Mouse (Mus musculus): Measurements from ENCODE around the gene Gdpgp1. TPM values are rescaled to one million over a fixed set of nuclear protein-coding genes. Genes with fewer than 3 reads are reported as not detected.
A peak's percentile ranks its signal among the peaks of the same experiment; 100 is the strongest.

The Gdpgp1 gene
- total RNA-seq, 2 experiments from 2014 or later: 3.8 to 4.1 TPM

DNA sequence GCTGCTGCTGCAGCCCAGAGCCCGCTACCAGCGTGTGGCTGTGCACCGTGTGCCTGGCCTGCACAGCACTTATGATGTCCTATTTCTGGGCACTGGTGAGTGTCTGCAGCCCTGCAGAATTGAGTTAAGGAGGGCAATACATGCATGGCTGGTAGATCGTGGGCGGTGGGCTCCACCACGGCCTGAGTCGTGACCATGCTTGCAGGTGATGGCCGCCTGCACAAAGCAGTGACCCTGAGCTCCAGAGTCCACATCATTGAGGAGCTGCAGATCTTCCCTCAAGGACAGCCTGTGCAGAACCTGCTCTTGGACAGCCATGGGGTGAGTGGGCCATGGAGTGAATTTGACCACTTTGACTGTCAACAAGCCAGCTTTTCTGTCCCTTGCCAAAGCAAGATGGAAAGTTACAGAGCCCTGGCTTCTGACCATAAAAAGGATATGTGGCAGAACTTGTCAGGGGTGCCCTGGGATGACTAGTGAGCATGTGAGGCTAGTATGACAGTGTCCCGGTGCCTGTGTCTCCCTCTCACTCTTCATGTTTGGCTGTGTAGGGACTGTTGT lies 12.3 kb upstream of the Gdpgp1 start:
- DNase-seq (ENCODE audit: low spot score in 2 of 2): no peak

- no peak for DNase-seq (ENCODE audit: low spot score in 2 of 2)
Observed at GRCm38 (mm10) chr7:80221179-80221750, 11.4 kb upstream of the Gdpgp1 start.

DNA sequence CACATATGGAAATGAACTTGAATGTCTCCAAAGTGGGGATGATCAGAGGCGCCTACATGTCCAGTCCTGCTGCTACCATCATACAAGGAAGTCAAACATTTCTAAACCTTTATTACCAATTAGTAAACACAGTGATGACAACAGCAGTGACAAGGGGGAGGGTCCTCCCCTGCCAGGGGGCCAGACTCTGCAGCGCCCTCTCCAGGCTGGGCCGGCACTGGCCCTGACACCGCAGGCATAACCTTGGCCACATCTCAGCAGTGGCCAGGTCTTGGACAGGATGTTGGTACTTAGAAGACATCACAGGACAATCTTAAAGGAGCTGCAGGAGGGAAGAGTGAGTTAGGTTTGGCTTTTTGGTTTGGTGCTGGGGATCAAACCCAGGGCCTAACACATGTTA lies 5.6 kb upstream of the Gdpgp1 start:
- no peak for DNase-seq (ENCODE audit: low spot score in 2 of 2)

DNA sequence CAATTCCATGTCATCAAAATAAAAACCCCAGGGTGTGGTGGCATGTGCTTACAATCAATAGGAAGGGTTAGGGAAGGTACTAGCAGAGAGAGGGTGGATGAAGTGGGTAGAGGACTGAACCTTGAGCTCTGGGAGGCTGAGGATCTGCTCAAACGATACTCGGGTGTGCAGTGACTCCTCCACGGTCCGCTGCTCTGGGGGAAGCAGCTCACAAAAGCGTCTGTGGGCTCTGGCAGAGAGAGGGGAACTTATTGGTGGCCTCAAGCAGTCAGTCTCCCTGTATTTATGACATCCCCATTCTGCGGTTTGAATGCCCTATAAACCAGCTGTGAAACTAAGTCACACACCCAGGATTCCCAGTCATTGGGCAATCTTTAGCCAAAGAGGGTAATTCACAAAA lies 2.5 kb upstream of the Gdpgp1 start:
- DNase-seq (ENCODE audit: low spot score in 2 of 2): no peak

GRCm38 (mm10) chr7:80231971-80232488 lies 635 bp upstream of the Gdpgp1 start:
- DNase-seq (ENCODE audit: low spot score in 2 of 2): no peak

GRCm38 (mm10) chr7:80233799-80234198 lies 1.1 kb downstream of the Gdpgp1 start:
- no peak for DNase-seq (ENCODE audit: low spot score in 2 of 2)

GRCm38 (mm10) chr7:80238542-80238941 lies 5.9 kb downstream of the Gdpgp1 start:
- DNase-seq (ENCODE audit: low spot score in 2 of 2): no peak

DNA sequence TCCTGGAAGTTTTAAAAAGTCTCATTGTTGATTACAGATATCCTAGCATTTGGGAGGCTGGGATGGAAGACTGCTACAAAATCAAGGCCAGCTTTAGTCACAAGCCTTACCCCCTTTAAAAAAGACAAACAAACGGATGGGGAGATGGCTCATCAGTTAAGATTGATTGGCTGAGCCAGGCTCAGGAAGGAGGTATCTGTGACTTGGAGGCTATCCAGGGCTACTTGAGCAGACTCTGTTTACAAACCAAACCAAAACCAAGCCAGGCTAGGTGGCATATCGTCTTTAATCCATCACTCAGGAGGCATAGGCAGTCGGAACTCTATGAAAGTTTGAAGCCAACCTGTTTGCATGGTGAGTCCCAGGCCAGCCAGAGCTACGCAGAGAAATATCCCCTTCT lies 9.0 kb downstream of the Gdpgp1 start:
- no peak for DNase-seq (ENCODE audit: low spot score in 2 of 2)

- DNase-seq (ENCODE audit: low spot score in 2 of 2): no peak
Observed at GRCm38 (mm10) chr7:80244851-80245250, 12.2 kb downstream of the Gdpgp1 start.

DNA sequence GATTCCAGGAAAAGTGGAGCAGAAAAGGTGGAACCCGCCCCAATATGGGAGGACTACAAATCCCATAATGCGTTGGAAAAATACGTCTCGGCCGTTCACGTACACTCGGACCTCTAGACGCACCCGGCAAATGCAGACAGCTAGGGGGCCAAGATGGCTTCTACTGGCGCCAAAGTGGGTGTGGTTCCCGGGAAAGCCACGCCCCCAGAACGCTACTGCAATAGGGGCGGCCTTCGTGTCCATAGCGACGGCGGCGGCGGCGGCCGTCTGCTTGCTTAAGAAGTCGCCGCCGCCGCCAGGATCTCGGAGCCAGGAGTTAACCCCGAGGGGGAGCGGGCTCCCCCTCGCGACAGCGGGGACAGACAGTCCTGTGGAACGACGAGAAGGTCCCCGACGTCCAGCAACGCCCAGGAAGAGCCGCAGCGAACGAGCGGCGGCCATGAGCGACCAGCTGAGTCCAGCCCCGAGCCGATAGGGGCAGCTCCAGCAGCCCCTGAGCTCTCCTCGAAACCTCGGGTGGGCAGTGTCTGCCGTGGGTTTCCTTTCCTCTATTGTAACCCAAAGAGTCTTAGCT lies 13.6 kb downstream of the Gdpgp1 start, which contains the start of gene Ttll13:
Gene Ttll13, plus strand, starts transcription at position 229 of the 574 bp plus-strand sequence.
- DNase-seq (ENCODE audit: low spot score in 2 of 2): peak; percentile 92 to 95

- no peak for DNase-seq (ENCODE audit: low spot score in 2 of 2)
Observed at GRCm38 (mm10) chr7:80246859-80247258, 14.2 kb downstream of the Gdpgp1 start.

- DNase-seq (ENCODE audit: low spot score in 2 of 2): no peak
Observed at GRCm38 (mm10) chr7:80252437-80252836, 19.8 kb downstream of the Gdpgp1 start.

DNA sequence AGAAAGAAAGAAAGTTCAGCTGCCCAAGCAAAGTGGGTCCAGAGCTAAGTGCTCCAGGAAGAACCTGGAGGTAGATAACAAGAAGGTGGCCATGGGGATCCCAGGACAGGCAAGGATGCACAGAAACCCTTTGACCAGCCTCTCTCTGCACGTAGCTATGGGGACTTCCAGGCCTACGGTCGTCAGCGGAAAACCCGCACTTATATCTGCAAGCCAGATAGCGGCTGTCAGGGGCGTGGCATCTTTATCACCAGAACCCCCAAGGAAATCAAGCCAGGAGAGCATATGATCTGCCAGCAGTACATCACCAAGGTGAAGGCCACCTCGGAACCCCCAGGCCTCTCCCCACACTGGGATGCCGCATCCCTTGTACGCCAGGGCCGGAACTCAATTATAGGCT lies 20.2 kb downstream of the Gdpgp1 start:
- DNase-seq (ENCODE audit: low spot score in 2 of 2): no peak

GRCm38 (mm10) chr7:80255981-80256380 lies 23.3 kb downstream of the Gdpgp1 start:
- no peak for DNase-seq (ENCODE audit: low spot score in 2 of 2)

- DNase-seq (ENCODE audit: low spot score in 2 of 2): no peak
Observed at GRCm38 (mm10) chr7:80257706-80258105, 25.0 kb downstream of the Gdpgp1 start.

- peak; percentile 73 to 75 for DNase-seq (ENCODE audit: low spot score in 2 of 2)
Observed at GRCm38 (mm10) chr7:80260625-80261371, 28.1 kb downstream of the Gdpgp1 start, which contains the start of gene Ngrn. Ngrn (plus strand) TSS chr7:80261215.

GRCm38 (mm10) chr7:80261372-80261990 lies 28.8 kb downstream of the Gdpgp1 start:
- no peak for DNase-seq (ENCODE audit: low spot score in 2 of 2)

GRCm38 (mm10) chr7:80264606-80265005 lies 31.9 kb downstream of the Gdpgp1 start:
- DNase-seq (ENCODE audit: low spot score in 2 of 2): no peak

DNA sequence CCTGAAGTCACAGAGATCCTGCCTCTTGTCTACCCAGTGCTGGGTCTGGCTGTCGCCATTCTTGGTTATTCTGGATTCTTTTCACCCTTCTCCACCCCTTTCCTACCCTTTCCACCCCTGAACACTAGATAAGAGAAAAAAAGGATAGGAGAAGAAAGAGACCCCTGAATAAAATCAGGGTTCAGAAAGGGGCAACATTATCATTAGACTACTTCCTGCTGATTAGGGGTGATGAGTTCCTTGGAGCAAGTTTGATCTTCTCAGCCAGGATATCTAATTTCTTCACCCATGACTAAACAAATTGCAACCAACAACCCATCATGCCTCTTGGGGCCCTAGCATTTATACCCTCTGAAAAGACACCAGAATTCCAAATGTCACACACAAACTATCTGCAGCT lies 35.1 kb downstream of the Gdpgp1 start:
- no peak for DNase-seq (ENCODE audit: low spot score in 2 of 2)

GRCm38 (mm10) chr7:80268897-80269750 lies 36.5 kb downstream of the Gdpgp1 start, which contains the start of gene Vps33b:
Vps33b (plus strand) TSS chr7:80269649.
- DNase-seq (ENCODE audit: low spot score in 2 of 2): peak; percentile 94 to 97

Measured in adrenal gland, adult 18-20 months (tissue).